Mouse (Mus musculus) A20 (cell line): ENCODE measurements around the gene Rhebl1.

Experiments used
- DNase-seq: peaks from one replicate; pipeline ENCODE4 v3.0.0-alpha.2; 2011; ENCODE audit warnings: low read depth, low spot score

The Rhebl1 gene

DNA sequence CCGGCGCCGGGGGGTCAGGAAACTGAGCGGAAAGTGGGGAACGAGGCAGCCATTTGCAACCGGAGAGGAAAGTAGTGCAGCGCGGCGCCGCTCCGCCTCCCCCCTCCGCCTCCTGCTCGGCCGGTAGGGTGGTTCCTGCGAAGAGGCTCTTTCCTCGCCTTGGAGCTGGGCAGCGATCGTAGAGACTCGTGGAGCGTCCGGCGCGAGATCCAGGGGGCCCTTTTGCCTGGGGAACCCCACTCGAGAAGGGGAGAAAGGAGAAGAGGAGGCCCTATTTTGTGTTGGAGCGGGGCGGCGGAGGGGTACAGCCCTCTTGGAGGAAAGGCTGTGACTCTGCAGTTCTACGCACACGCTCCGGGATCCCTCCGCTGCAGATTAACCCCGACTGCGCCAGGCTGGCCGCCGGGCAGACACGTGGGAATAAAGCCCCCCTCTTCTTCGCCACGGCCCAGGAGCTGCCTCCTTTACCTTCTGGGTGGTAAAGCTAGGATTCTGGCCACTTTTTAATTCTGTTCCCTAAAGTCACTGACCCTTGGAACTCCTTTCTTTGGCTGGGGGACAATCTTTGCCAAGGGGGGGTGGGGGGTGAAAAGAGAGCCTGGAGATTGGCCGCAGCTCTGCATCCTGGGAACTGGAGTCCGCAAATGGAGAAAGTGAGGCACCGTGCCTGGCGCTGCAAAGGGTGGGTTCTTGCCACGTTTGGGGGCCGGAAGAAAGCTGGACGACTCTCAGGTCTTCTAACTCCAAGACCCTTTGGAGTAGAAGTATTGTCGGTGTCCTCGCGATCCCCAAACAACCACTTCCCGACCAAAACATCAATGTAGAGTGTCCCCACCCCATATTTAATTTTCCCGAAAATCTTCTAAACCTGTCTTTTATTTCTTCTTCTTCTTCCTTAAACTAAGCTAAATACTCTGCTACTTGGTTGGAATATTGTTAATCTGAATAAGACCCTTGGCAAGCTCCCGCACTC lies 22.1 kb downstream of the Rhebl1 start:
- DNase-seq = peak; percentile 99

GRCm38 (mm10) chr15:98871070-98871915 lies 23.0 kb downstream of the Rhebl1 start, which contains the start of gene Kmt2d:
TSS of gene Kmt2d (minus strand) at chr15:98871204.
- peak; percentile 49 for DNase-seq

GRCm38 (mm10) chr15:98870179-98871069 lies 23.9 kb downstream of the Rhebl1 start:
- DNase-seq = peak; percentile 48

- peak; percentile 22 for DNase-seq
Measured at GRCm38 (mm10) chr15:98869342-98870178, 24.8 kb downstream of the Rhebl1 start.

DNA sequence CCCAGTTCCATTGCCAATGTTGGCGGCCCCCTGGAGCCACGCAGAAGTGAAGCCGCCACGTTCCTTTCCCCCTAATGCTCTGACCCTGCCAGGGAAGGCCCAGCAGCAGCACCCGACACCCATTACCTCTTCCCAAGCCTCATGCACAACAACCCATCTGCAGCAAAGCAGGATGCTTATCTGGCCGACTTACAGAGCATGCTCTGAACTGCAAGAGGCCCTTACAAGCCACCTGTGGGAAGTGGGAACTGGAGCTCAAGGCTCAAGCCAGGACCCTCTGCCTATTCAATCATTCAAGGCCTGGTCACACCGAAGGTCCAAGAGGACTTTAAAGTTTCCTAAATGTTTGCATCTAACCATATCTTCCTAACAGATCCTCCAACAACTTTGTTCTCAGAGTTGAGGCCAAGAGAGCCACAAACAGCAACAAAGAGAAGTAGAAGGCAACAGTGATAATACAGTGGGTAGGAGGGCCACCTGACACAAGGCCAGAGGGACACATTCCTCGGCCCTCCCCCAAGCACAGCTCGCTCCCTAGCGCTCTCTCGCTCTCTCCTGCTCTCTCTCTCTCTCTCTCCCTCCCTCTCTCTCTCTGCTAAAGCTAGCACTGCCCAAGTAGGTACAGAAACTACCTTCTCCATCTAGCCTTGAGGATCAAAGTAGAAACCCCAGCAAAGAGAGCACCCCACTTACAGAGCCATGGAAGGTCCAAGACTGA lies 25.8 kb downstream of the Rhebl1 start:
- peak; percentile 25 for DNase-seq

GRCm38 (mm10) chr15:98867321-98867720 lies 27.0 kb downstream of the Rhebl1 start:
- DNase-seq = peak; percentile 79

DNA sequence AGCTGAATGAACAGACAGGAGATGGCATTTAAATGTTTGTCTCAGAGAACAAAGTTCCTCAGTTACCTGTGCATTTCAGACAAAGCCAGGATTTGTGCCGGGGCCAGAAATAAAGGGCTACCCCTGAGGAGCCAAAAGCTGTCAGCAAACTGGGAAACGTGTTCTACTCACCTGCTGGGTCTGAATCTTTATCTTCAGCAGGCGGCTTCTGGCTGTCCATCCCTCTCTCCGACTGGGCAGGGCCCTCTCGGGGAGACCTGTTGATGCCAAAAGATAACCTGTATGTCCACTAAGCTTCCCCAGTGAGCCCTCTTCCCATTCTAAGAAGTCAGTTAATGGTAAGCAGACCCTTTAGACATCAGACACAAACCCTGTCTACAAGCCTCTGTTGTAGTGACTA lies 27.8 kb downstream of the Rhebl1 start:
- DNase-seq = no peak

- DNase-seq = no peak
Measured at GRCm38 (mm10) chr15:98865771-98866170, 28.6 kb downstream of the Rhebl1 start.

DNA sequence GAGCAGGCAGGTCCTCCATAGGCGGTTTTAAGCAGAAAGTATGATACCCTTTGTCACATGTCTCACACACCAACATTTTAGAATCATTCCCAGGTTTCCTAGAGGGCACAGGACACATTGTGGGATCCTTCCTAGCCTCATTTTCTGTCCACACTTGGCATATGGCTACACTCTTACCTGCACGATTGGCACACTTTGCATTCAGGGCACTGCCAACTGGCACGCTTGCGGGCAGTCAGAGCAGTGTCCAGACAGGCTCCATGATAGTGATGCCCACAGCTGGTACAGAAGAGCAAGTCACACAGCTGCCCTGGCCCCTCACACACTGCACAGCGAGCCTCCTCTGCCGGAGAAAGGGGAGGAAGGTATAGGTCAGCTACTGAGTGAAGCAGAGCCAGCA lies 29.4 kb downstream of the Rhebl1 start:
- DNase-seq = no peak

DNA sequence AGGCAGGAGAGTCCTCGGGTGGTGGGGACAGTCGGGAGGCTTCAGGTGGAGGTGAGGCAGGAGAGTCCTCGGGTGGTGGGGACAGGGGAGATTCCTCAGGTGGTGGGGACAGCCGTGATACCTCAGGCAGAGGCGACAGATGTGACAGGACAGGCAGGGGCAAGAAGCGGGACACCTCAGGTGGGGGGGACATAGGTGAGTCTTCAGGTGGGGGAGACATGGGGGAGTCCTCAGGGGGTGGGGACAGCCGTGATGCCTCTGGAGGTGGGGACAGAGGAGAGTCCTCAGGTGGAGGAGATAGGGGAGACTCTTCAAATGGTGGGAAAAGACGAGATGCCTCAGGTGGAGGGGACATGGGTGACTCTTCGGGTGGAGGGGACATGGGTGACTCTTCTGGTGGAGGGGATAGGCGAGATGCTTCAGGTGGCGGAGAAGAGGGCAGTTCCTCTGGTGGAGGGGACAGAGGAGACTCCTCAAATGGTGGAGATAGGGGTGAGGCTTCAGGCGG lies 30.8 kb downstream of the Rhebl1 start:
- DNase-seq = no peak

DNA sequence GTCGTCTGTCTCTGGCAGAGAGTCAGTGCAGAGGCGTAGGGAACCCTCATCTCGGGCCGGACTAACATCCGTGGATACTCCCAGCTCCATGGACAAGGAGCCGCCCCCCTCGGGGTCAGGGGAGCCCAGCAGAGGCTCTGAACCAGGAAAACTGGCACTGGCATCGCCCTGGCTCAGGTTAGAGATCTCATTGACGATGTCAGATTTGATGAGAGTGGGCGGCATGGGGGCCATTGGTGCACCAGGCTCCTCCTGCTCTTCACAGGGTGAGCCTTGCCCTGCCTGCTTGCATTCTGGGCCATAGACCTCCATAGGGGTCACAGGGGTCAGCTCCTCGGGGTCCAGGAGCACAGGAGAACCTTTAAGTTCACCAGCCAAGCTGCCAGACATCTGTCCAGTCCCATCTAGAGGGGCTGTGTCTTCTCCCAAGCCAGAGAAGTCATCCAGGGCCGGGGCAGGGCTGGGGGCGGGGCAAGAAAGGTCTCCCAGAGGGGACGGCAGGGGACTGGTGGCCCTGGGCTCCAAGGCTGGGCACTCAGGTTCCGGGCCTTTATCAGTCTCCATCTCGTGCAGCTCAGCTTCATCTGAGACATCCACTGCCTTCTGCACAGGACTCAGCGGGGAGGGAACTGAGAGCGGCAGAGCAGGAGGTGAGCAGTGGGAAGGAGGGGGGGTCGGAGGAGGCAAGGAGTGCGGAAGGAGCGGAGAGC lies 32.5 kb downstream of the Rhebl1 start:
- no peak for DNase-seq

DNA sequence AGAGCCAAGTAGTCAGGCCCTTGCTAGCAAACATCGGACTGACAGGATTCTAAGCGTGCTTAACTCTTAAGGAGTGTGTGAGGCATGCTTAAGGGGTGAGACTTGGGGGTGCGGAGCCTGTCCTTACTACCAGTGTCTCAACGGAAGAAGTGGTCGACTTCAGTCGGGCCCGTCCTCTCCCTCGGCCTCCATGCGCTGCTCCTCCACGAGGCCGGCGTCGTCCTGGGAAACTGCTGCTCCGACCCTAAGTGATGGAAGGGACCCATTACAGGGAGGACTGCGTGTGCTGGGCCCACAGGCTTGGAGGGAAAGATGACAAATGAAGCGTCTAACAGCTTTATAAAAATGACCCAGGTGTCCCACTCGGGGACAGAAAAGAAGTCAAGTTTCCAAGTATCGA lies 33.4 kb downstream of the Rhebl1 start:
- DNase-seq = no peak

DNA sequence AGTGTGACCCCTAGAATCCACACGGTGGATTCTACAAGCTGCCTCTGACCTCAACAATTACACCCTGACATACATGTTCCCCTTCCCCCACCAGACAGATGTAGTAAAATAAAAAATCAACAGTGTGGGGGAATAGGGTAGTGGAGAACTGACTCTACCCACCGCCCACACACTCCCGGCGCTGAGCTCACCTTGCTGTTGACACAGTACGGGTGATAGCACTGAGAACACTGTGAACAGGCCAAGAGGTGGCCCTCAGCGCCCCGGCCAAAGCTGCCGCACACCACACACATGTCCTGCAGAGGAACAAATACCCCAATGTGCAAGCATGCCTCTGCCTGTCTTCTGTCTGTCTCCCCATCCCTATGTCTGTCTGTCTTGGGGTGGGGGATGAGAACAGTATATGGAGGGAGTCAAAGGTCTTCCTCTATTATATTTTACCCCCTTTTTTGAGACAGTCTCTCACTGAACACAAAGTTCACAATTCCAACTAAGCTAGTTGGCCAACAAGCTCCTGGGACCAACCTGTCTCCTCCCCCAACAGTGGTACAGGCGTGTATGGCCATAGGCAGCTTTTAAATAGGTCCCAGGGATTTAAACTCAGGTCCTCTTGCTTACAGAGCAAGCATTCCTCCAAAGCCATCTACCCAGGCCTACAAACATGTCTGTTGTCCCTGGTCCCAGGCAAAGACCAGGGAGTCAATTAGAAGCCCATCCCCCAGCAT lies 34.9 kb downstream of the Rhebl1 start:
- DNase-seq = no peak

DNA sequence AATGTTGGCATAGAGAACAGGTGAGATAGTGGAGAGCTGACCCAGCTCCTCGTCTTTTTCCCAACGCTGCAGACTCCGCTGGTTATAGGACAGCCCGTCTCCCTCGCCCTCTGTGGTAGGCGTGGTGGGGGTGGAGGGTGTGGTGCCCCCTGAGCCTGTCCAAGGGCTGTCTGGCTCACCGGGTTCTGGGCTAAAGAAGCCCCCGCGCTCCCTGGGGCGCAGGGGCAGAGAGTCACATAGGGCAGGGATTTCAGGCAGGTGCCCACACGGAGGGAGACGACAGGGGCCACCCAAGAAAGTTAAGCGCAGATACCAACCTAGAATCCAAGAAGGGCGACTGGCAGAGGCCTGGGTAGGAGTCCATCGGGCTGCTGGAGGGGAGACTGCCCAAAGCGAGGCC lies 40.1 kb downstream of the Rhebl1 start:
- no peak for DNase-seq

DNA sequence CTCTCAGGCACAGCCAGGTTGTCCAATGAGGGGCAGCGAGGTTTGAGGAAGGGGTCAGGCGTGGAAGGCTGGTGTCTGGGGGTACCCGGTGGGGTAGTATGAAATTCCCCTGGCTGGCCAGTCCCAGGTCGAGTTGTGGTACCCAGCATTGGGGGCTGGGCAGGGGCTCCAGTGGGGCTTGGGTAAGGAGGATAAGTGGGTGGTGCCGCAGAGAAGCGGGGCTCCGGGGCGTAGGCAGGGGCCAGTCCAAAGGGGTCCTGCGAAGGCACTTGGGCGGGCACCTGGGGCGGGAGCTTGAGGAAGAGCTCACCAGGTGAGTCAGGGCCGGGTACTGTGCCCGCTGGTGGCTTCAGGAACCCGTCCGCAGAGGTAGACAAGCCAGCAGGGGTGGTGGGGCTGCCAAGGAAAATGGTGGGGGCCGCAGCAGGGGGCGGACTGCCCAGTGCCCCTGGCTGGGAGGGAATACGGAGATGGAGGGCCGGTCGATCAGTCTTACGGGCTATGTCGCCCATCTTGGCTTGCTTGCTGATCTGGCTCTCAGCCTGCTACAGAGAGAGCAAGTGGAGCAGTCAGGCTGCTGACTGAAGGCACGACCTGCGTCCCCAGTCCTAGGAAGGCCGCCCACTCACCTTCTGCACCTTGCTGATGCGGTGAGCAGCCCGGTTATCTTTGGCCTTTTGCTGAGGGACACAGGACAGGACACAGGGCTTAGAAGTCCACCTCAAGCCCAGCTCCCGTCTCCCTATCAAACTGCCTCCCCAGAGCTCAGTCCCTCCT lies 41.0 kb downstream of the Rhebl1 start:
- no peak for DNase-seq

DNA sequence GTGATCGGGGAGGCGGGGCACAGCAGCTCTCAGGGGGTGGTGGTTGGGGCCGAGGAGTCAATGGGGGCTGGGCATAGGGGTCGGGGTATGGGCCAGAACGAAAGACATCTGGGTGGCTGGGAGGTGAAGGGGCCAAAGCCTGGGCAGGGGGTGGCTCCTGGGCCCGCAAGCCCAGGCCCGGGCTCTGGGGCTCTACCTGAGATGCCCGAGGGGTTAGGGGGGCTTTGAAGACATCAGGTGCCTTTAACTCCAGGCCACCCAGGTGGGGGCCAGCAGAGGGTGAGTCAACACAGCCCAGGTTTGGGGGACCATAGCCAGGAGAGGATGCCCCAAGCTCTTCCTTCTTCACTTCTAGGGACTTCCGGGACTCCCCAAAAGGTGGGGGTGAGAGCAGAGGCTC lies 41.6 kb downstream of the Rhebl1 start:
- DNase-seq = no peak

DNA sequence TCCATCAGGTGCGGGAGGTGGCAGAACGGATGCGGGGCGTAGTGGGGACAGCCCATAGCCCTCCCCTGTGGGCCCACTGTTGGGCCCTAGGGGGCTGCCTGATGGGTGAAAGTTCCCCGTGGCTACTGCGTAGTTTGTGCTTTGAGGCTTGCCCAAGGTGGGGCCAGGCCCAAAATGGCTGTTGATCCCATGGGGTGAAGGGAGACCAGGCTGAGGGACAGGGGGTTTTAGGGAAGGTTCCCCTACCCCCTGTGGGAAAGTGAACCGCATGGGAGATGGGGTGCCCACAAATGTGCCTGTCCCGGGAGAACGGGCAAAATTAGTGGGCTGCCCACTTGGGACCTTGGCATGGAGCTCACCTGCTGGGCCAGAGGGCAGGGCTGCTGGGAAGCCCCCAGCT lies 42.3 kb downstream of the Rhebl1 start:
- DNase-seq = no peak
